Mouse (Mus musculus) heart, embryonic 12.5 days (tissue): ENCODE data around the gene Krt1. TPM values are rescaled to one million over a fixed set of nuclear protein-coding genes. Genes with fewer than 3 reads are reported as not detected.

Experiments used
- ATAC-seq: fragments of 200-750 bp; cut with Nextera tagmentation; 2 replicates; pipeline ENCODE4 v1.8.0; 2017; ENCODE audit warnings: moderate TSS enrichment, moderate library complexity; ENCODE audit not compliant: insufficient number of reproducible peaks, low FRiP score
- H3K27ac ChIP-seq: fragments of 300-500 bp; sonication (generic); 2 replicates; pipeline ENCODE4 v1.5.1; 2016; ENCODE audit warnings: mild to moderate bottlenecking, moderate library complexity; ENCODE audit not compliant: poor library complexity, severe bottlenecking
- H3K27me3 ChIP-seq: fragments of 300-500 bp; sonication (generic); replicated peaks from 2 replicates; pipeline ENCODE4 v1.6.1; 2016; ENCODE audit warnings: mild to moderate bottlenecking, moderate library complexity
- H3K36me3 ChIP-seq: fragments of 300-500 bp; sonication (generic); 2 replicates; pipeline ENCODE4 v1.6.1; 2016; ENCODE audit warnings: mild to moderate bottlenecking, moderate library complexity
- H3K4me1 ChIP-seq: fragments of 300-500 bp; sonication (generic); replicated peaks from 2 replicates; pipeline ENCODE4 v1.6.1; 2016; ENCODE audit warnings: mild to moderate bottlenecking
- H3K4me2 ChIP-seq: fragments of 300-500 bp; sonication (generic); 2 replicates; pipeline ENCODE4 v1.6.1; 2016; ENCODE audit warnings: mild to moderate bottlenecking, moderate library complexity
- H3K4me3 ChIP-seq: fragments of 300-500 bp; sonication (generic); 2 replicates; pipeline ENCODE4 v1.5.1; 2016; ENCODE audit warnings: mild to moderate bottlenecking
- H3K9ac ChIP-seq: fragments of 300-500 bp; sonication (generic); 2 replicates; pipeline ENCODE4 v1.6.1; 2016; ENCODE audit warnings: mild to moderate bottlenecking, moderate library complexity
- H3K9me3 ChIP-seq: fragments of 300-500 bp; sonication (generic); replicated peaks from 2 replicates; pipeline ENCODE4 v1.6.1; 2016; ENCODE audit warnings: mild to moderate bottlenecking, moderate library complexity
- WGBS: fragments of 180-500 bp; shearing (Covaris S2); methylation state at CpG from one replicate; pipeline ENCODE4 v1.1.7; 2016; 5-methylcytosine and 5-hydroxymethylcytosine counted together
- microRNA-seq: library from miRNA; unstranded; fragments of <30 nt; microRNA quantifications from one replicate; pipeline ENCODE4, GENCODE M21; 2017
- polyA plus RNA-seq: library from polyadenylated mRNA; unstranded; fragments of >200 nt; fragmentation: Nextera tagmentation; extraction: Ambion mirVana; gene quantifications from 2 replicates; pipeline ENCODE4 v1.2.1, GENCODE M21; 2016

Gene Krt1
- polyA plus RNA-seq, 1 experiment from 2014 or later, result 0.63 TPM

- Histone ChIP-seq H3K36me3 (no peaks in the 10 kb centered on the region), H3K27ac (no peak within 1 kb of the TSS), H3K9me3 (no peaks in the 10 kb centered on the region), H3K27me3 (peaks cover 48% of the 10 kb centered on the region), H3K9ac (no peak within 1 kb of the TSS), H3K4me1 (no peaks in the 10 kb centered on the region), H3K4me2 (no peak within 1 kb of the TSS), H3K4me3 (no peak within 1 kb of the TSS)
- 51% methylated on average over 16 of the region's 16 CpGs for WGBS
- no peak for ATAC-seq
These were observed 32.7 kb downstream of the Krt1 start, which contains the start of gene Krt2 for GRCm38 (mm10) chr15:101817875-101818274. TSS of gene Krt2 (minus strand) at chr15:101818169.

GRCm38 (mm10) chr15:101803052-101803822 lies 47.4 kb downstream of the Krt1 start:
- no peaks in the 10 kb centered on the region for H3K9me3 ChIP-seq
- H3K36me3 ChIP-seq, result no peaks in the 10 kb centered on the region
- no peaks in the 10 kb centered on the region for H3K4me1 ChIP-seq
- no peak overlapping the region for H3K27ac ChIP-seq
- ATAC-seq, result no peak
- H3K4me2 ChIP-seq, result no peak overlapping the region
- no peak overlapping the region for H3K4me3 ChIP-seq
- no peak overlapping the region for H3K9ac ChIP-seq
- 72% methylated on average over 11 of the region's 11 CpGs for WGBS
- peaks cover 38% of the 10 kb centered on the region for H3K27me3 ChIP-seq

- Histone ChIP-seq H3K4me2 (no peak within 1 kb of the TSS), H3K9ac (no peak within 1 kb of the TSS), H3K4me3 (no peak within 1 kb of the TSS), H3K9me3 (no peaks in the 10 kb centered on the region), H3K27ac (no peak within 1 kb of the TSS), H3K27me3 (peaks cover 38% of the 10 kb centered on the region), H3K4me1 (no peaks in the 10 kb centered on the region), H3K36me3 (no peaks in the 10 kb centered on the region)
- no peak for ATAC-seq
- WGBS, result 71% methylated on average over 6 of the region's 6 CpGs
These were observed 48.2 kb downstream of the Krt1 start, which contains the start of gene Krt73 for GRCm38 (mm10) chr15:101802296-101802835. TSS of gene Krt73 (minus strand) at chr15:101802346.

Small RNA genes lying within 50 kb of the gene (microRNA-seq; reads per million reads assigned to microRNA genes)
- not detected for gene Gm44356

Other genes with a start within 250 kb of the Krt1 start
- gene Gm5414, start 222.6 kb downstream of the Krt1 start, polyA plus RNA-seq, result not detected in 2 replicates
- gene Gm5478, start 203.4 kb downstream of the Krt1 start, polyA plus RNA-seq, result not detected in 2 replicates
- not detected in 2 replicates for gene Krt6b, start 170.5 kb downstream of the Krt1 start, polyA plus RNA-seq
- not detected in 2 replicates for gene Krt6a, start 156.5 kb downstream of the Krt1 start, polyA plus RNA-seq
- 1.1 and 1.9 TPM in 2 replicates for gene Krt5, start 137.9 kb downstream of the Krt1 start, polyA plus RNA-seq
- not detected in 2 replicates for gene Krt71, start 107.7 kb downstream of the Krt1 start, polyA plus RNA-seq
- not detected in 2 replicates for gene Krt72, start 64.3 kb downstream of the Krt1 start, polyA plus RNA-seq
- not detected in 2 replicates for gene Krt73, start 48.4 kb downstream of the Krt1 start, polyA plus RNA-seq
- gene Krt2, start 32.6 kb downstream of the Krt1 start, polyA plus RNA-seq, result not detected in 2 replicates
- gene Krt77, start 18.9 kb upstream of the Krt1 start, polyA plus RNA-seq, result not detected in 2 replicates
- not detected in 2 replicates for gene Krt76, start 42.1 kb upstream of the Krt1 start, polyA plus RNA-seq
- not detected in 2 replicates for gene Krt4, start 73.9 kb upstream of the Krt1 start, polyA plus RNA-seq
- gene Krt79, start 89.5 kb upstream of the Krt1 start, polyA plus RNA-seq, result 1.2 and 1.6 TPM in 2 replicates
- gene Krt78, start 103.5 kb upstream of the Krt1 start, polyA plus RNA-seq, result not detected in 2 replicates
- gene Krt8, start 153.7 kb upstream of the Krt1 start, polyA plus RNA-seq, result 20.1 and 27.2 TPM in 2 replicates
- 30.8 and 38.0 TPM in 2 replicates for gene Krt18, start 177.4 kb upstream of the Krt1 start, polyA plus RNA-seq
- gene Eif4b, start 223.0 kb upstream of the Krt1 start, polyA plus RNA-seq, result 79.9 and 80.2 TPM in 2 replicates
- 35.3 and 38.7 TPM in 2 replicates for gene Tns2, start 249.6 kb upstream of the Krt1 start, polyA plus RNA-seq